Mouse (Mus musculus): Measurements from ENCODE around the gene Hsd17b13.

Hsd17b13 gene

GRCm38 (mm10) chr5:103923101-103923500 is 54.1 kb downstream of the Hsd17b13 start:
- no peak for DNase-seq

- DNase-seq: no peak
These were observed 54.8 kb downstream of the Hsd17b13 start for GRCm38 (mm10) chr5:103922436-103922835.

- DNase-seq: no peak
These were observed 57.7 kb downstream of the Hsd17b13 start for GRCm38 (mm10) chr5:103919497-103919896.

- DNase-seq: no peak
These were observed 59.0 kb downstream of the Hsd17b13 start for GRCm38 (mm10) chr5:103918233-103918632.

GRCm38 (mm10) chr5:103917357-103917895 is 59.8 kb downstream of the Hsd17b13 start:
- DNase-seq: no peak

- no peak for DNase-seq
These were observed 60.4 kb downstream of the Hsd17b13 start for GRCm38 (mm10) chr5:103916595-103917356.

- DNase-seq: no peak
These were observed 62.6 kb downstream of the Hsd17b13 start for GRCm38 (mm10) chr5:103914335-103915226.

- DNase-seq: no peak
These were observed 64.1 kb downstream of the Hsd17b13 start for GRCm38 (mm10) chr5:103913150-103913549.

- DNase-seq: peak; percentile 21
These were observed 65.7 kb downstream of the Hsd17b13 start for GRCm38 (mm10) chr5:103911555-103911954.

GRCm38 (mm10) chr5:103910748-103911409 is 66.3 kb downstream of the Hsd17b13 start, which contains the start of gene Klhl8:
Gene Klhl8 (minus strand): TSS chr5:103911259.
- DNase-seq: peak; percentile 84

- DNase-seq: no peak
These were observed 67.1 kb downstream of the Hsd17b13 start for GRCm38 (mm10) chr5:103910156-103910555.

- no peak for DNase-seq
These were observed 67.7 kb downstream of the Hsd17b13 start for GRCm38 (mm10) chr5:103909466-103909865.

- DNase-seq: no peak
These were observed 68.4 kb downstream of the Hsd17b13 start for GRCm38 (mm10) chr5:103908851-103909250.

GRCm38 (mm10) chr5:103907844-103908243 is 69.4 kb downstream of the Hsd17b13 start:
- DNase-seq: no peak

- DNase-seq: no peak
These were observed 71.0 kb downstream of the Hsd17b13 start for GRCm38 (mm10) chr5:103906173-103906572.
